Mouse (Mus musculus) forebrain, postnatal 0 days (tissue): Measurements from ENCODE around the gene Kif21a. TPM values are rescaled to one million over a fixed set of nuclear protein-coding genes. Genes with fewer than 3 reads are reported as not detected.

Experiments used
- ATAC-seq: fragments of 200-750 bp; cut with Nextera tagmentation; 2 replicates; pipeline ENCODE4 v1.8.0; 2017; ENCODE audit warnings: mild to moderate bottlenecking, moderate library complexity
- DNase-seq: peaks from one replicate; pipeline ENCODE4 v3.0.0-alpha.2; 2015
- H3K27ac ChIP-seq: fragments of 300-500 bp; sonication (generic); 2 replicates; pipeline ENCODE4 v1.5.1; 2014; ENCODE audit warnings: low read depth, mild to moderate bottlenecking, antibody characterized with exemption, low read length, moderate library complexity, mixed read lengths
- H3K27me3 ChIP-seq: fragments of 300-500 bp; sonication (generic); 2 replicates; pipeline ENCODE4 v1.6.1; 2014; ENCODE audit warnings: mild to moderate bottlenecking, low read length, mixed read lengths; ENCODE audit not compliant: insufficient read depth
- H3K36me3 ChIP-seq: fragments of 300-500 bp; sonication (generic); 2 replicates; pipeline ENCODE4 v1.6.1; 2014; ENCODE audit warnings: mild to moderate bottlenecking, moderate library complexity; ENCODE audit not compliant: insufficient read depth
- H3K4me1 ChIP-seq: fragments of 300-500 bp; sonication (generic); 2 replicates; pipeline ENCODE4 v1.6.1; 2014; ENCODE audit warnings: antibody characterized with exemption; ENCODE audit not compliant: insufficient read depth
- H3K4me2 ChIP-seq: fragments of 300-500 bp; sonication (generic); 2 replicates; pipeline ENCODE4 v1.6.1; 2014; ENCODE audit warnings: low read depth, mild to moderate bottlenecking, moderate library complexity
- H3K4me3 ChIP-seq: fragments of 300-500 bp; sonication (generic); 2 replicates; pipeline ENCODE4 v1.5.1; 2014; ENCODE audit warnings: low read depth, low read length, mixed read lengths
- H3K9ac ChIP-seq: fragments of 300-500 bp; sonication (generic); 2 replicates; pipeline ENCODE4 v1.6.1; 2014; ENCODE audit warnings: mild to moderate bottlenecking
- H3K9me3 ChIP-seq: fragments of 300-500 bp; sonication (generic); 2 replicates; pipeline ENCODE4 v1.6.1; 2016; ENCODE audit warnings: low read length
- CTCF ChIP-seq: sonication (generic); IDR thresholded peaks from 2 replicates; pipeline ENCODE4 v1.5.1; 2016; ENCODE audit warnings: antibody characterized with exemption, control low read depth, low read depth
- WGBS: fragments of 180-500 bp; shearing (Covaris S2); extraction: QIAGEN DNeasy Blood & Tissue Kit; methylation state at CpG from one replicate; pipeline ENCODE4 v1.1.7; 2014; 5-methylcytosine and 5-hydroxymethylcytosine counted together
- polyA plus RNA-seq: library from polyadenylated mRNA; unstranded; fragments of >200 nt; fragmentation: Nextera tagmentation; extraction: Ambion mirVana; gene quantifications from 2 replicates; pipeline ENCODE4 v1.2.1, GENCODE M21; 2015
- total RNA-seq: library from RNA; depleted of rRNA; stranded (reverse); fragments of >200 nt; gene quantifications from 2 replicates; pipeline ENCODE4 v1.2.3, GENCODE M21; 2014

Kif21a gene
- total and polyA plus RNA-seq, 2 experiments from 2014 or later: 24.5 to 56.8 TPM

DNA sequence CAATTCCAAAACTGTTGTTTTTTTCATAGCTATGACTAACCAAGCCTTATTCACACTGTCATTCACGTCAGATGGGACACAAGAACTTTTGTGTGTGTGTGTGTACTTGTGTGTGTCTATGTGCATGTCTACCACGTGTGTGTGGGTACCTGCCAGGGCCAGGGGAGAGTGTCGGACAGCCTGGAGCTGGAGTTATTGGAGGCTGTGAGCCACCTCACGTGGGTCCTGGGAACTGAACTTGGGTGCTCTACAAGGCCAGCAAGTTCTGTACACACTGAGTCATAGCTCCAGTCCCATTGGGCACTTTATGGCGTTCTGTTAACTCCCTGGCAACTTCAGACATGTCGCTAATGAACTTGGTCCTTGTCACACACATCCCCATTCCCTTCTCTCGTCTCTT, 45.0 kb downstream of the Kif21a start:
- Histone ChIP-seq H3K4me1 (peaks cover 5% of the 10 kb centered on the region; the same call in 1 of the 2 replicates), H3K36me3 (no peaks in the 10 kb centered on the region), H3K9me3 (no peaks in the 10 kb centered on the region), H3K27ac (no peak overlapping the region), H3K9ac (no peak overlapping the region), H3K4me3 (no peak overlapping the region), H3K27me3 (no peaks in the 10 kb centered on the region), H3K4me2 (no peak overlapping the region)
- no peak for DNase-seq
- no peak for TF ChIP-seq CTCF
- WGBS: 77% methylated on average over 7 of the region's 7 CpGs
- ATAC-seq: no peak

DNA sequence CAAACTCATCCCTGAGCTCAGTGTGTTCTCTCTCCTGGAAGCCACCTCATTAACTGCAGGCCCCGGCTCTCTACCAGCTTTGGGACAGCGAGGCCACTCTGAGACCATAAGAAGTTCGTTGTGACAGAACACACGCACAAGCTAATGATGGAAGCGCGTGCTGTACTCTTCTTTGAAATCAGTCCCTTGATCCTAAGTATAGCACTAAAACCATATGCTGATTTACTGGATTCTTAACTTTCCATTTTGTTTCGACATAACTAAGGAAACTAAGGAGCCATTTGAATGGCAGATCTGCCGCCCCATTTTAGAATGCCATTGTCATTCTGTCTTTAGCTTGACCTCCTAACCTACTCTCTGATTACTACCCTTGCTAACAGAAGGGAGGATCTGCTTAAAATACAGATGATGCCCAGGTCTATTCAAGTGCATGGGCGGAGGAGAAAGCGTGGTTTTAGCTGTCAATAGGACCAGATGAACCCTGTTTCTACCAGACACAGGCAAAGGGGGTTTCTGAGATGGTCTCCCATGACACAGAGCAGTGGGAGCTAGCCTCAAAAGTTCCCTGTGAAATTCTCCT, 48.6 kb downstream of the Kif21a start:
- ATAC-seq: no peak
- DNase-seq: no peak
- no peak overlapping the region for H3K9ac ChIP-seq

DNA sequence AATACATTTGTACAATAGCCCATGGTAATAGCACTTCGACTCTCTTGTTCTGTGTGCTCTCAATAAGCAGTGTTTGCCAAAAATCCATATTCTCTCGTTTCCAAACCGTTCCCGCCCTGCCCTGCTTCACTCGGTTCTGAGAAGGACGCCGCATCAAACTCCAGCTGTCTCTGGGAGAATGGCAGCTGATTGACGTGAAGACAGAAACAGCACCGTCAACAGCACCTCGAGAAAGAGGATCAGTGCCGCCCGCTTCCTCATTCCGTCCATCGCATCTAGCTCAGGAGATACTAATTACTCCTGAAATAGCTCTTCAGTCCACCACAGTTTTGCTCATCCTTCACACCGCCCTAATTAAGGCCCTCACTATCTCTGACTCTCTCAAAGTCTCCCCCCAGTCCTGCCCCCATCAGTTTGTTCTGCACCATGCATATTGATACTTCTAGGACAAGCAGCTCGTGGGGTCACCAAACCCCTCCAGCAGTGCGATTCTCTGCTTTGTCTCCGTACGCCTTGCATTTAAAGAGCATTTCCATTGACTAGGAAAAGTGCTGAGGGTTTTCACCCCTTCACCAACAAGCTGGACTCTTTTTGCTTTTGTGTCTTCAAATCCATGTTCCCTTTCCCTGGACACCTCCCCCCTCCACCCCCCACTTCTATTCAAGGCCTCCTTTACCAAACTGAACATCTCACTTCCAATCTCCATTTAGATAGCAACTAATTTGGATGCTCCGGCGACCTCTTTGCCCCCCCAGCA, 49.3 kb downstream of the Kif21a start:
- Histone ChIP-seq H3K4me1 (peaks cover 5% of the 10 kb centered on the region; the same call in 1 of the 2 replicates), H3K36me3 (peaks cover 8% of the 10 kb centered on the region), H3K9ac (no peak overlapping the region), H3K27me3 (no peaks in the 10 kb centered on the region), H3K9me3 (no peaks in the 10 kb centered on the region), H3K27ac (no peak overlapping the region), H3K4me3 (no peak overlapping the region), H3K4me2 (peak overlapping the region; percentile 31)
- TF ChIP-seq CTCF: no peak
- WGBS: 24% methylated on average over 21 of the region's 21 CpGs
- no peak for DNase-seq
- ATAC-seq: no peak

More for the DNA sequence above, 48.6 kb downstream of the Kif21a start:
- Histone ChIP-seq H3K4me3 (no peak overlapping the region), H3K4me1 (peaks cover 5% of the 10 kb centered on the region; the same call in 1 of the 2 replicates), H3K27me3 (no peaks in the 10 kb centered on the region), H3K36me3 (peaks cover 6% of the 10 kb centered on the region), H3K4me2 (0 out of 2 replicates have a peak overlapping the region, but pooled peaks have one; percentile 31), H3K27ac (no peak overlapping the region), H3K9me3 (no peaks in the 10 kb centered on the region)
- WGBS: 33% methylated on average over 10 of the region's 10 CpGs
- no peak for TF ChIP-seq CTCF

DNA sequence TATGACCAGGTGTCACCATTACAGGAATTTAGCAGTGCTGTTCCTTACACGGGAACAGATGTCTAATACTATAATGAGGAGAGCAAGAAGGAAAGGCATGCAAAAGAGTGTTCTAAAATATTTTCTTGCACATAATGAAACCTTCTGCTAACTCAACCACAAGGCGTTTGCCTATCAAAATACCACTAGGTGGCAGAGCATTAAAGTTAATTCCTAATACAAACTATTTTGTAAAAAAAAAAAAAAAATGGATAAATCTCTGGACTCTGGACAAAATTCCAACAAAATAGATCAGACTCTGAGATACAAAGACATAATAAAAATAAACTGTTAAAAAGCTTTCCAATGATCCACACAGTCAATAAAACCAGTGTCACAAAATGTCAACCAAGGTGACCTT, 56.9 kb downstream of the Kif21a start:
- no peak for DNase-seq
- WGBS: 50% methylated on average over 2 of the region's 2 CpGs

GRCm38 (mm10) chr15:90992388-90992787, 57.4 kb downstream of the Kif21a start:
- Histone ChIP-seq H3K4me3 (no peak overlapping the region), H3K4me1 (no peaks in the 10 kb centered on the region), H3K4me2 (no peak overlapping the region), H3K9ac (no peak overlapping the region), H3K27me3 (no peaks in the 10 kb centered on the region), H3K27ac (no peak overlapping the region), H3K9me3 (no peaks in the 10 kb centered on the region), H3K36me3 (peaks cover 22% of the 10 kb centered on the region)
- DNase-seq (no peak), ATAC-seq (no peak)
- 91% methylated on average over 14 of the region's 14 CpGs for WGBS
- TF ChIP-seq CTCF: no peak

More for the DNA sequence above, 56.9 kb downstream of the Kif21a start:
- Histone ChIP-seq H3K4me2 (no peak overlapping the region), H3K27me3 (no peaks in the 10 kb centered on the region), H3K9ac (no peak overlapping the region), H3K36me3 (peaks cover 27% of the 10 kb centered on the region), H3K9me3 (no peaks in the 10 kb centered on the region), H3K4me1 (no peaks in the 10 kb centered on the region), H3K4me3 (no peak overlapping the region), H3K27ac (no peak overlapping the region)
- ATAC-seq: no peak
- peak; percentile 49; the same call in 1 of the 2 replicates for TF ChIP-seq CTCF

- ATAC-seq: no peak
- DNase-seq: no peak
- no peaks in the 10 kb centered on the region for H3K27me3 ChIP-seq
- no peak overlapping the region for H3K27ac ChIP-seq
- no peak overlapping the region for H3K4me3 ChIP-seq
- 88% methylated on average over 4 of the region's 4 CpGs for WGBS
- no peaks in the 10 kb centered on the region for H3K4me1 ChIP-seq
- H3K36me3 ChIP-seq: peaks cover 21% of the 10 kb centered on the region
- H3K9me3 ChIP-seq: no peaks in the 10 kb centered on the region
- no peak overlapping the region for H3K4me2 ChIP-seq
- TF ChIP-seq CTCF: no peak
- H3K9ac ChIP-seq: no peak overlapping the region
Observed at GRCm38 (mm10) chr15:90991843-90992242, 57.9 kb downstream of the Kif21a start.

GRCm38 (mm10) chr15:90987714-90988250, 62.0 kb downstream of the Kif21a start:
- no peaks in the 10 kb centered on the region for H3K4me1 ChIP-seq
- H3K9ac ChIP-seq: no peak overlapping the region
- H3K9me3 ChIP-seq: no peaks in the 10 kb centered on the region
- 78% methylated on average over 12 of the region's 12 CpGs for WGBS
- TF ChIP-seq CTCF: no peak
- ATAC-seq (no peak), DNase-seq (no peak)
- no peak overlapping the region for H3K4me3 ChIP-seq
- 0 out of 2 replicates have a peak overlapping the region, but pooled peaks have one; percentile 9 for H3K27ac ChIP-seq
- peaks cover 33% of the 10 kb centered on the region for H3K36me3 ChIP-seq
- no peak overlapping the region for H3K4me2 ChIP-seq
- no peaks in the 10 kb centered on the region for H3K27me3 ChIP-seq
